Mouse (Mus musculus) intestine, embryonic 15.5 days (tissue): ENCODE measurements at regions not wholly inside any gene's neighbourhood (a gene's known extent, or its start where the extent isn't known, plus 50 kb on each side); places are given as distances from the start of the nearest gene placed in this dataset.

Experiments used
- ATAC-seq: fragments of 200-750 bp; cut with Nextera tagmentation; 2 replicates; pipeline ENCODE4 v1.8.0; 2017; ENCODE audit warnings: moderate TSS enrichment, moderate library complexity
- H3K27ac ChIP-seq: fragments of 300-500 bp; sonication (generic); 2 replicates; pipeline ENCODE4 v1.5.1; 2015; ENCODE audit warnings: mild to moderate bottlenecking, inconsistent platforms
- H3K27me3 ChIP-seq: fragments of 300-500 bp; sonication (generic); replicated peaks from 2 replicates; pipeline ENCODE4 v1.6.1; 2015; ENCODE audit warnings: inconsistent platforms
- H3K36me3 ChIP-seq: fragments of 300-500 bp; sonication (generic); 2 replicates; pipeline ENCODE4 v1.6.1; 2015; ENCODE audit warnings: inconsistent platforms
- H3K4me1 ChIP-seq: fragments of 300-500 bp; sonication (generic); replicated peaks from 2 replicates; pipeline ENCODE4 v1.6.1; 2015; ENCODE audit warnings: inconsistent platforms
- H3K4me2 ChIP-seq: fragments of 300-500 bp; sonication (generic); replicated peaks from 2 replicates; pipeline ENCODE4 v1.6.1; 2015; ENCODE audit warnings: mild to moderate bottlenecking, inconsistent platforms
- H3K4me3 ChIP-seq: fragments of 300-500 bp; sonication (generic); replicated peaks from 2 replicates; pipeline ENCODE4 v1.5.1; 2015; ENCODE audit warnings: inconsistent platforms
- H3K9ac ChIP-seq: fragments of 300-500 bp; sonication (generic); 2 replicates; pipeline ENCODE4 v1.6.1; 2015; ENCODE audit warnings: inconsistent platforms
- H3K9me3 ChIP-seq: fragments of 300-500 bp; sonication (generic); 2 replicates; pipeline ENCODE4 v1.6.1; 2016; ENCODE audit warnings: inconsistent platforms
- WGBS: fragments of 180-500 bp; shearing (Covaris S2); methylation state at CpG from one replicate; pipeline ENCODE4 v1.1.7; 2015; 5-methylcytosine and 5-hydroxymethylcytosine counted together

DNA sequence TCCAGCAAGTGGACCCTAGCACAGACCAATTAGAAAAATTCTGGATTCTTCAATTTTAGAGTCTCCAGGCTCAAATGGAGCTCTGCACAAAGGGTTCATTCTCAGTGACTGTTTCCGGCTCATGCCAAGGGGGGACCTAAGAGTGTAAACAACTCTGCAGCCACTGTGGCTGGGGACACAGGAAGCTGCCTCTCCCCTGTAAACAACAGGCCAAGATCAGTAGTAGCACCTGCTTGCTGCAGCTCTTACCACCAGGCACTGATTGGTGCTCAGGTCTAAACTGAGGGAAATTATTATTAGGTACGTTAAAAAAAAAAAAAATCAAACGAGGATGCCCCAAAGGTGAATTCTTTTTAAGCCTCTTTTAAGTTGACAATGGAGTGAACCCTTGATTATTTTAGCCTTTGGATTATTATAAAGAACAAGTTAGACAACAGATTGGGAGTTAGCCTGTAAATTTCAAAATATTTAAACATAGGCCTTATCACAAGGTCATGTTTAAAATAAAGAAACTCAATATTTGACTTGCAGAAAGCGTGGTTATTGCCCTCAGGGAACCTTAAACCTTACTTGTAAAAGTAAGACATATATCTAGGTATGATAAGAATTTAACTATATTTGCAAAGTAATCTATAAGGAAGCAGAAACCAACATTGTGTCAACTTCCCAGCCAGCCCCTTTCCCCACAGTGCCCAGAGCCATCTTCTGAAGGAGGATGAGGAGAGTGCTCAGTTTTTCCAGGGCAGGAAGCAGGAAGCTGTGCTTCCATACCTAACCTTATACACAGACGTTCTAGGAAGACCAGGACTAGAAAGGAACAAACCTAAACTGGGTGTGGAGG lies 104.2 kb upstream of the Fut8 start:
- WGBS, result 53% methylated on average over 5 of the region's 5 CpGs
- Histone ChIP-seq H3K27ac (no peak overlapping the region), H3K4me2 (no peak overlapping the region), H3K9me3 (no peaks in the 10 kb centered on the region), H3K27me3 (no peaks in the 10 kb centered on the region), H3K4me3 (no peak overlapping the region), H3K36me3 (no peaks in the 10 kb centered on the region), H3K9ac (no peak overlapping the region), H3K4me1 (no peaks in the 10 kb centered on the region)
- peak; percentile 58 for ATAC-seq

DNA sequence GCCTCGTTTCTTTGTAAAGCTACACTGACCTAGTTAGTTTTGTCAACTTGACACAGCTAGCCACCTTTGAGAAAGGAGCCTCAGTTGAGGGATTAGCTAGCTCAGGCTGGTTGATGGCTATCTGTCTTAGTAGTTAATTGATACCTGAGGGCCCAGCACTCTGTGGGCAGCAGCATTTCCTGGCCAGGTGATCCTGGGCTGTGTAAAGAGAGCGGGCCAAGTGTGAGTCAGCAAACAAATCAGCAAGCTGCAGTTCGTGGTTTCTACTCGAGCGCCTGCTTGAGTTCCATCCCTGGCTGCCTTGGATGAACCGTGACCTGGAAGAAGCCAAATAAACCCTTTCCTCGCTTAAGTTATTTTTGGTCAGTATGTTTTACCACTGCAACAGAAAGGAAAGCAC lies 106.6 kb upstream of the Fut8 start:
- ATAC-seq, result peak; percentile 49; the same call in 1 of the 2 replicates
- WGBS, result 55% methylated on average over 7 of the region's 7 CpGs
- no peaks in the 10 kb centered on the region for H3K27me3 ChIP-seq

DNA sequence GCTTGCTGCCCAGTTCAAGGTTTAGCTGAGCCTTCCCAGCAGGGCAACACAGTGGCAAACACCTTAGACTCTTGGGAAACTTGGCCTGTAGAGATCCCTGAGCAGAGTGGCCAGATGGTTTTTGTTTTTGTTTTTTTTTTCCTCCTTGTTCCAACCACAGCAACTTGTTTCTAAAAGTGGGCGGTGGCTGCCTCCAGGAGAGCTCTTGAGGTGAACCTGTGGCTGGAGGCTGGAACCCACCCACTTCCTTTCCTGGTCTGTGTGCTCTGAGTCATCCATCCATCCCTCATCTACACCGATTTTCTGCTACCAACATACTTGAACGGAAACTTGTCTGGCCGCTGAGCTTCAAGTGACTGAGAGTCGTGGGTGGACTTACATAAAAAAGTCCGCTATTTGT lies 107.4 kb upstream of the Fut8 start:
- no peak for ATAC-seq
- 70% methylated on average over 6 of the region's 6 CpGs for WGBS
- no peaks in the 10 kb centered on the region for H3K9me3 ChIP-seq

More for the DNA sequence above, 106.6 kb upstream of the Fut8 start:
- H3K9ac ChIP-seq, result no peak overlapping the region
- no peak overlapping the region for H3K4me3 ChIP-seq
- no peak overlapping the region for H3K27ac ChIP-seq
- no peaks in the 10 kb centered on the region for H3K36me3 ChIP-seq
- no peaks in the 10 kb centered on the region for H3K4me1 ChIP-seq
- no peaks in the 10 kb centered on the region for H3K9me3 ChIP-seq
- H3K4me2 ChIP-seq, result no peak overlapping the region

DNA sequence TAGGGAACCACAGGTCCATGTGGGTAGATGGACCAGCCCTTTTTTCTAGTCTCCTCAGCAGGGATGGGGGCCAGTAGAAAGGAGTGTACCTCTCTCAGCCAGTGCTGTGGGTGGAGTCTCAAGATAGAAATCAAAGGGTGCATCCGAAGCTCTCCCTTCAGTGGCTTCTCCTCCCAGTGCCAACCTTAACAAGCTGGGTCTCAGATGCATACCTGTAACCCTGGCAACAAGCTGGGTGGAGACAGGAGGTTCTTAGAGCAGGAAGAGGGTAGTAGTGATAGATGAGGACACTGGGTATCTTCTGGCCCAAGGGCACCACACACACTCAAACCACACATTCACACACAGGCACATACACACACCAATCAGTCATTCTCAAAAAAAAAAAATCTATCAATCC lies 113.7 kb upstream of the Fut8 start:
- Histone ChIP-seq H3K9me3 (no peaks in the 10 kb centered on the region), H3K9ac (no peak overlapping the region), H3K4me2 (no peak overlapping the region), H3K27ac (no peak overlapping the region), H3K27me3 (no peaks in the 10 kb centered on the region), H3K36me3 (no peaks in the 10 kb centered on the region), H3K4me3 (no peak overlapping the region), H3K4me1 (no peaks in the 10 kb centered on the region)
- 55% methylated on average over 1 of the region's 1 CpGs for WGBS
- ATAC-seq, result no peak

More for the DNA sequence above, 107.4 kb upstream of the Fut8 start:
- no peaks in the 10 kb centered on the region for H3K4me1 ChIP-seq
- H3K36me3 ChIP-seq, result no peaks in the 10 kb centered on the region
- H3K4me2 ChIP-seq, result no peak overlapping the region
- H3K27ac ChIP-seq, result no peak overlapping the region
- H3K9ac ChIP-seq, result no peak overlapping the region
- H3K27me3 ChIP-seq, result no peaks in the 10 kb centered on the region
- H3K4me3 ChIP-seq, result no peak overlapping the region

DNA sequence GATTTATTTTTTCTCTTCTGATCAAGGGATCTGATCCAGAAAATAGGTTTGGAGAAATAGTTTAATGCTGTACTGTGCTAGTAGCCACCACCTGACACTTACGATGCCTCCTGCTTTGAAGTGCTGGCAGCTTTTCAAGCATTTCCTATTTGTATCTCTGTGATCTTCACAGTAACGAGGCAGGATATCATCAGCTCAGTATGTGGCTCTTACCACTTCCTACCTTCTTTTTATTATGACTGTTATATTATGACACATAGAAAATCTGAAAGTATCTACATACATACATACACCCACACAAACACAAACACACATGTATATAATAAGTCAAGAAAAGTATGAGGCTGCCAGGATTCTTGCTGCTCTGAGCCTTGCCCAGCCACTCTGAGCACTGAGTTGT lies 124.4 kb upstream of the Fut8 start:
- Histone ChIP-seq H3K36me3 (no peaks in the 10 kb centered on the region), H3K27ac (no peak overlapping the region), H3K9me3 (no peaks in the 10 kb centered on the region), H3K27me3 (no peaks in the 10 kb centered on the region), H3K4me2 (no peak overlapping the region), H3K4me1 (no peaks in the 10 kb centered on the region), H3K4me3 (no peak overlapping the region), H3K9ac (no peak overlapping the region)
- no peak for ATAC-seq
- 69% methylated on average over 2 of the region's 2 CpGs for WGBS

DNA sequence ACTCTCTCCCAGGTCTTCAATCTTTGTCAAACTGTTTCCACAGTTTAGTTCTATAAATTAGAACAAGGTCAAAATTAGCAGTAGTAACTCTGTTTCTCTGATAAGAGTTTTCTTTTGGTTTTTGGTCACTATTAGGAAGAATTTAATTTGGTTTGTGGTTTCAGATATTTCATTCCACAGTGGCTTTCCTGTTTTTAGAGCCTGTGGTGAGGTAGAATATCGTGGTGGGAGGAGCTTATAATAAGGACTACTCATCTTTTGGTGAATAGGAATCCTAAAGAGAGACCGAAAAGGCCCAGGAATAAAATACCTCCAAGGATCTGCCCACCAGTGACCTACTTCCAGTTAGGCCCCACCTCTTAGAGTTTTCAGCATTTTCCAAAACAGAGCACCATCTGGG lies 125.8 kb upstream of the Fut8 start:
- Histone ChIP-seq H3K4me2 (no peak overlapping the region), H3K4me3 (no peak overlapping the region), H3K27me3 (no peaks in the 10 kb centered on the region), H3K36me3 (no peaks in the 10 kb centered on the region), H3K9me3 (no peaks in the 10 kb centered on the region), H3K4me1 (no peaks in the 10 kb centered on the region), H3K9ac (no peak overlapping the region), H3K27ac (no peak overlapping the region)
- no peak for ATAC-seq
- WGBS, result 74% methylated on average over 2 of the region's 2 CpGs

DNA sequence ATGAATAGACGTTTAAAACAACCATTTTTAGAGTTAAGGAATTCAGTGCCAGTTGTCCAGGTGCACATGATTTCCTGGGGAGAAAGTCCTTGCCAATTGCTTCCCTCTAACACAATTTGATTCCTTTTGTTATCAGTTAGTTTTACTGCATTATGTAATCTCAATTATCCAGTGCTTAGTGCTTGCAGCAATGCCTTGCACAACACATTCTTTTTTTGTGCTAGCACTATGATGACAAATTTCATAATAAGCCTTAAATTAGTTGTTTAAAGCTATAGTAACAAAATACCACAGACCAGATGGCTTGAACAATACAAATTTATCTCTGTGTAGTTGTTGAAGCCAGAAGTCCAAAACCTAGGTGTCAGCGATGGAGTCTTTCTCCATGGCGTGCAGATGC lies 130.7 kb upstream of the Fut8 start:
- no peaks in the 10 kb centered on the region for H3K4me1 ChIP-seq
- no peak overlapping the region for H3K27ac ChIP-seq
- no peaks in the 10 kb centered on the region for H3K36me3 ChIP-seq
- H3K4me3 ChIP-seq, result no peak overlapping the region
- H3K9me3 ChIP-seq, result no peaks in the 10 kb centered on the region
- H3K27me3 ChIP-seq, result no peaks in the 10 kb centered on the region
- no peak overlapping the region for H3K4me2 ChIP-seq
- H3K9ac ChIP-seq, result no peak overlapping the region
- WGBS, result 75% methylated on average over 3 of the region's 3 CpGs
- no peak for ATAC-seq

DNA sequence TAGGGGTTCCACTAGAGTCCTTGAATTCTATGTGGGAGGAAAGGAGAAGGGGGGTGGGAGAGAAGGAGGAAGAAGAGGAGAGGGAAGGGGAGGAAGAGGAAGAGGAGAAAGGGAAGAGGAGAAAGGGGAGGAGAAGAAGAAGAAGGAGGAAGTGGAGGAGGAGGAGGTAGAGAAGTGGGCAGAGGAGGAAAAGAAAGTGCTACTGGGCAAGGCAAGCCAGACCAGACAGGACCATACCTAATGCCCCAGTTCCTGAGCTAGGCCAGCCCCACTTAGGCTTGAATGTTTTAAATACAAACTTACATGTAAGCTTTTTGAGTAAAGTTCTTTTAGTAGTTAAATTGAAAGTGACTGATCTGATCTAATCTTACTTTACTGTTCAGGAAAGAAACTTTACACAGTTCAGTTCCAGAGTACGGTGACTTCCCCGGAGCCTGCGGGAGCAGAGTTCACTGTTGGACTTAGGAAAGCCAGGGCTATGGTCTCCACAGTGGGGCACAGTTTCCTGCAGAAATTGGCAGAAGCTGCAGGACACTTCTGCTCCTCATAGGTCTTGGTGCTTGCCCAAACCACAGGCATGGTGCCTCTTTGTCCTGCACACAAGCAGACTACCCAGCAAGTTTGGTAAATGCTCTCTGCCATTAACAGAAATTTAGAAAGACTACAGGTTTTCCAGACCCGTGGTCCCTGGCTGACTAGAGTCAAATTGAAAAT lies 131.9 kb upstream of the Fut8 start:
- no peaks in the 10 kb centered on the region for H3K4me1 ChIP-seq
- H3K27ac ChIP-seq, result no peak overlapping the region
- H3K27me3 ChIP-seq, result no peaks in the 10 kb centered on the region
- H3K9ac ChIP-seq, result no peak overlapping the region
- ATAC-seq, result no peak; the same call in 1 of the 2 replicates
- no peaks in the 10 kb centered on the region for H3K9me3 ChIP-seq
- no peaks in the 10 kb centered on the region for H3K36me3 ChIP-seq
- H3K4me3 ChIP-seq, result no peak overlapping the region
- no peak overlapping the region for H3K4me2 ChIP-seq
- 69% methylated on average over 4 of the region's 4 CpGs for WGBS

DNA sequence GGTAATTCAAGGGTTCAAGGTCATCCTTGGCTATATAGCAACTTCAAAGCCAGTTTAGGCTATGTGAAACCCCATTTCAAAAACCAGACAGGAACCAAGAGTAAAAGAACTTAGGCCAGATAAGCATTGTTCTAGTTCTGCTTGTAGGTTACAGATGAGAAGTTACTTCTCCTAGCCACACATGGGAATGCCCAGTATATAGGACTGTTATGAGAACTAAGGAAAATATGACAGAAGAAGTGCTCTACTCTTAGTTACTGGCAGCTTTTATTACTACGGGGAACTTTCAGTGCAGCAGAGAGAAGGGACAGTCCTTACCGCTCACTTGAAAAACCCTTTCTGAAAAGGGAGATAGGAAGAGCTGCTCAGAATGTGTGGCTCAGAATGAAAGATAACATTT lies 137.4 kb upstream of the Fut8 start:
- Histone ChIP-seq H3K4me2 (no peak overlapping the region), H3K4me3 (no peak overlapping the region), H3K4me1 (no peaks in the 10 kb centered on the region), H3K27ac (no peak overlapping the region), H3K9ac (no peak overlapping the region), H3K27me3 (no peaks in the 10 kb centered on the region), H3K9me3 (no peaks in the 10 kb centered on the region), H3K36me3 (no peaks in the 10 kb centered on the region)
- 84% methylated on average over 2 of the region's 2 CpGs for WGBS
- no peak for ATAC-seq

DNA sequence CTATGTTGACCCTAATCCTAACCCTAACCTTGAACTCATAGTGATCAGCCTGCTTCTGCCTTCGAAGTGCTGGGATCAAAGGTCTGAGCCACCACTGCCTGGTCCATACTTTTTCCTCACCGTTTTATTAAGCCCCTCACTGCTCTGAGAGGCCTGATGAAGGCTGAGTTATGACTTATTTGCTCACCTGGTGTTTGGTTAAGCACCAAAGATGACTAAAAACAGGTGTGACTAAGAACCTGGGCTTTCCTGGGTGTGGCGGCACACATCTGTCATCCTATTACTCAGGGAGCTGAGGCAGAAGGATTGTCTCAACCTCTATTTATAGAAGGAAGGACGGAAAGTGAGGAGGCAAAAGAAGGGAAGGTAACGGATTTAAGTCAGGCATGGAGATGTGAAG lies 137.5 kb upstream of the Max start:
- ATAC-seq, result no peak
- 68% methylated on average over 5 of the region's 5 CpGs for WGBS
- H3K9ac ChIP-seq, result no peak overlapping the region

DNA sequence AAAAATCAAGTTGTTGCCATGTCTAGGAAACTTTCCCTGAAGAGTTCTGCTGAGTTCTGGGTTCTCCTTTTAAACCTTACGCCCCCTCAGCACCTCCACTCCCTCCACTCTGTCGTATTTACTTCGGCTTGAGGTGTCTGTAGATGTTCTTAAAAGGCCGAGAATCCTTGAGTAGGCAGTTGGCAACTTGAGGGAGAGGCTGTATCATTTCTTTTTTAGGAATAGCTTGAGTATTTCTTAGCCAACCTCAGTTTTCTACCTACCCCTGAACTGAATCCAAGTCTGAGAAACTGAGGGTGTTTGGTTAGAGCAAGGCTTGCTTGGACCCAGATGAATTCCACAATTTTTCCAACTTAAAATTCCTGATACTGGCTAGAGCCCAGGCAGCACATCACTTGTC lies 136.8 kb upstream of the Max start:
- ATAC-seq, result no peak
- H3K4me2 ChIP-seq, result no peak overlapping the region
- H3K27me3 ChIP-seq, result no peaks in the 10 kb centered on the region
- H3K36me3 ChIP-seq, result no peaks in the 10 kb centered on the region
- WGBS, result 93% methylated on average over 4 of the region's 4 CpGs
- no peak overlapping the region for H3K9ac ChIP-seq
- no peak overlapping the region for H3K27ac ChIP-seq
- peaks cover 5% of the 10 kb centered on the region; the same call in 1 of the 2 replicates for H3K4me1 ChIP-seq
- H3K9me3 ChIP-seq, result no peaks in the 10 kb centered on the region
- H3K4me3 ChIP-seq, result no peak overlapping the region

More for the DNA sequence above, 137.5 kb upstream of the Max start:
- Histone ChIP-seq H3K27me3 (no peaks in the 10 kb centered on the region), H3K27ac (no peak overlapping the region), H3K9me3 (no peaks in the 10 kb centered on the region), H3K4me1 (peaks cover 5% of the 10 kb centered on the region; the same call in 1 of the 2 replicates), H3K36me3 (no peaks in the 10 kb centered on the region), H3K4me3 (no peak overlapping the region), H3K4me2 (no peak overlapping the region)

DNA sequence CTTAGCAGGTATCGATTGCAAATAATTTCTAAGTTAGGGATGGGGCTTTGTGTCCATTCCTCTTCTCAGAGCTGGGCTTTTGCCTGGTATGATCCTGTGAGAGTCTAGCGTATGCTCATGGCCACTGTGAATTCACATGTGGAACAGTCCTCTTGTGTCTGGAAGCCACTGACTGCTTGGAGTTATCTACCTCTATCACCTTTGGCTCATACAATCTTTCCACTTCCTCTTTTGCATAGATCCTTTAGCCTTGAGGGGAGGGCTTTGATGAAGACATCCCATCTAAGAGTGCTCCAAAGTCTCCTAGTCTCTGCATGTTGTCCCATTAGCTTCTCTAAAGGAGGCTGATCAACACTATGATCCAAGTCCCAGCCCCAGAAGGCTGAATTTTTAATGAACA lies 135.8 kb upstream of the Max start:
- WGBS, result 94% methylated on average over 2 of the region's 2 CpGs
- Histone ChIP-seq H3K9ac (no peak overlapping the region), H3K27me3 (no peaks in the 10 kb centered on the region), H3K27ac (no peak overlapping the region), H3K4me3 (no peak overlapping the region), H3K4me1 (peaks cover 9% of the 10 kb centered on the region), H3K4me2 (no peak overlapping the region), H3K36me3 (no peaks in the 10 kb centered on the region), H3K9me3 (no peaks in the 10 kb centered on the region)
- ATAC-seq, result no peak

DNA sequence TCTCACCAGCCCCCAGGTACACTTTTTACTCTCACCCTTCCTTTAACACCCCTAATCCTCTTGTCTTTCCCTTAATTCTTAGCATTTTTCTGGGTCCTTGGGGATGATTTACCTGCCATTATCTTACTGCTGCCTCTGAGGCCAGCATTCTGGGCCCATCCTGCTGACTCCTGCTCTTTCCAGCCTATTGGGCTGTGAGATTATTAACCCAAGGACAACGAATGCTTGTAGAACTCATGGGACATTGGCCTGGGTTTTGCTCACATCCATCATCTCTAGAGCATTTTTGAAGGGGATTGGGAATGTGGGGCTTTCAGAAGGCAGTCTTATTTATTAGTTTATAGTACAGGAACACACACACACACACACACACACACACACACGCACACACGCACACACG lies 134.5 kb upstream of the Max start:
- H3K36me3 ChIP-seq, result no peaks in the 10 kb centered on the region
- H3K4me1 ChIP-seq, result peaks cover 11% of the 10 kb centered on the region
- H3K4me3 ChIP-seq, result no peak overlapping the region
- H3K9ac ChIP-seq, result no peak overlapping the region
- H3K27ac ChIP-seq, result no peak overlapping the region
- no peak overlapping the region for H3K4me2 ChIP-seq
- H3K27me3 ChIP-seq, result no peaks in the 10 kb centered on the region
- WGBS, result 90% methylated on average over 4 of the region's 4 CpGs
- H3K9me3 ChIP-seq, result no peaks in the 10 kb centered on the region
- no peak for ATAC-seq
